Mouse (Mus musculus): ENCODE data around the gene Scgb2b26. TPM values are rescaled to one million over a fixed set of nuclear protein-coding genes. Genes with fewer than 3 reads are reported as not detected.
"Not testable (repeated sequence)": the region's sequence is repeated elsewhere in the genome, so short reads cannot be mapped to it uniquely, and the experiment has no call there.

Gene Scgb2b26
- not detected in 2 replicates for polyA plus RNA-seq (2014; fragmentation: Nextera tagmentation; extraction: Ambion mirVana)

- WGBS, result 82% methylated on average over 4 of the region's 4 CpGs
- peaks cover 6% of the 10 kb centered on the region; the same call in 1 of the 2 replicates for H3K9me3 ChIP-seq (ENCODE audit: low read depth, low read length)
Measured at GRCm38 (mm10) chr7:33944940-33945339, at the start of gene Scgb2b26. Gene Scgb2b26 (minus strand): TSS chr7:33945040.

GRCm38 (mm10) chr7:33982281-33982680 lies 37.4 kb upstream of the Scgb2b26 start:
- DNase-seq, result peak; percentile 62
- H3K4me3 ChIP-seq (ENCODE audit: low read depth, low read length); H3K27me3 ChIP-seq (ENCODE audit: insufficient read depth, low read length); H3K36me3 ChIP-seq (ENCODE audit: insufficient read depth); H3K9ac ChIP-seq; H3K27ac ChIP-seq (ENCODE audit: low read depth); H3K4me2 ChIP-seq; H3K4me1 ChIP-seq (ENCODE audit: insufficient read depth); H3K9me3 ChIP-seq (ENCODE audit: low read depth, low read length); ATAC-seq (ENCODE audit: insufficient read depth): not testable (repeated sequence)
- WGBS, result 25% methylated on average over 8 of the region's 9 CpGs
- peak; percentile 58 for TF ChIP-seq CTCF (IDR thresholded peaks at IDR 0.05; ENCODE audit: low read depth)

More at GRCm38 (mm10) chr7:33944940-33945339, at the start of gene Scgb2b26:
- H3K36me3 ChIP-seq (ENCODE audit: insufficient read depth), result no peaks in the 10 kb centered on the region
- H3K9ac ChIP-seq, result no peak within 1 kb of the TSS
- TF ChIP-seq CTCF (IDR thresholded peaks at IDR 0.05; ENCODE audit: low read depth), result no peak
- H3K4me1 ChIP-seq (ENCODE audit: insufficient read depth), result no peaks in the 10 kb centered on the region
- no peaks in the 10 kb centered on the region for H3K27me3 ChIP-seq (ENCODE audit: insufficient read depth, low read length)
- no peak for DNase-seq
- no peak within 1 kb of the TSS for H3K27ac ChIP-seq (ENCODE audit: low read depth)
- no peak for ATAC-seq (ENCODE audit: insufficient read depth)
- no peak within 1 kb of the TSS for H3K4me3 ChIP-seq (ENCODE audit: low read depth, low read length)
- no peak within 1 kb of the TSS for H3K4me2 ChIP-seq

GRCm38 (mm10) chr7:33902982-33903381 lies 41.9 kb downstream of the Scgb2b26 start:
- Histone ChIP-seq H3K4me3 (ENCODE audit: low read depth, low read length) (no peak overlapping the region), H3K27ac (ENCODE audit: low read depth) (no peak overlapping the region), H3K27me3 (ENCODE audit: insufficient read depth, low read length) (no peaks in the 10 kb centered on the region), H3K4me2 (no peak overlapping the region), H3K4me1 (ENCODE audit: insufficient read depth) (no peaks in the 10 kb centered on the region), H3K9ac (no peak overlapping the region), H3K9me3 (ENCODE audit: low read depth, low read length) (peaks cover 6% of the 10 kb centered on the region; the same call in 1 of the 2 replicates), H3K36me3 (ENCODE audit: insufficient read depth) (no peaks in the 10 kb centered on the region)
- DNase-seq, result no peak
- ATAC-seq (ENCODE audit: insufficient read depth), result no peak
- no peak for TF ChIP-seq CTCF (IDR thresholded peaks at IDR 0.05; ENCODE audit: low read depth)

GRCm38 (mm10) chr7:33900803-33901202 lies 44.0 kb downstream of the Scgb2b26 start:
- Histone ChIP-seq H3K27me3 (ENCODE audit: insufficient read depth, low read length) (no peaks in the 10 kb centered on the region), H3K9ac (no peak overlapping the region), H3K27ac (ENCODE audit: low read depth) (no peak overlapping the region), H3K36me3 (ENCODE audit: insufficient read depth) (no peaks in the 10 kb centered on the region), H3K4me1 (ENCODE audit: insufficient read depth) (no peaks in the 10 kb centered on the region), H3K9me3 (ENCODE audit: low read depth, low read length) (peaks cover 6% of the 10 kb centered on the region; the same call in 1 of the 2 replicates), H3K4me2 (no peak overlapping the region), H3K4me3 (ENCODE audit: low read depth, low read length) (no peak overlapping the region)
- ATAC-seq (ENCODE audit: insufficient read depth), result no peak
- no peak for DNase-seq
- no peak for TF ChIP-seq CTCF (IDR thresholded peaks at IDR 0.05; ENCODE audit: low read depth)
- WGBS, result 74% methylated on average over 2 of the region's 2 CpGs

- Histone ChIP-seq H3K36me3 (ENCODE audit: insufficient read depth) (no peaks in the 10 kb centered on the region), H3K9ac (no peak overlapping the region), H3K27ac (ENCODE audit: low read depth) (no peak overlapping the region), H3K4me1 (ENCODE audit: insufficient read depth) (no peaks in the 10 kb centered on the region), H3K4me3 (ENCODE audit: low read depth, low read length) (no peak overlapping the region), H3K4me2 (no peak overlapping the region), H3K9me3 (ENCODE audit: low read depth, low read length) (peaks cover 6% of the 10 kb centered on the region; the same call in 1 of the 2 replicates), H3K27me3 (ENCODE audit: insufficient read depth, low read length) (no peaks in the 10 kb centered on the region)
- TF ChIP-seq CTCF (IDR thresholded peaks at IDR 0.05; ENCODE audit: low read depth), result no peak
- no peak for DNase-seq
- 66% methylated on average over 2 of the region's 2 CpGs for WGBS
- no peak for ATAC-seq (ENCODE audit: insufficient read depth)
Measured at GRCm38 (mm10) chr7:33900007-33900406, 44.8 kb downstream of the Scgb2b26 start.

Other genes with a start within 250 kb of the Scgb2b26 start
- not detected in 2 replicates for gene Scgb2b24, start 205.7 kb downstream of the Scgb2b26 start, polyA plus RNA-seq (2014; fragmentation: Nextera tagmentation; extraction: Ambion mirVana)
- not detected in 2 replicates for gene Scgb1b24, start 201.2 kb downstream of the Scgb2b26 start, polyA plus RNA-seq (2014; fragmentation: Nextera tagmentation; extraction: Ambion mirVana)
- not detected in 2 replicates for gene Scgb2b27, start 68.9 kb upstream of the Scgb2b26 start, polyA plus RNA-seq (2014; fragmentation: Nextera tagmentation; extraction: Ambion mirVana)
- not detected in 2 replicates for gene Scgb1b27, start 76.4 kb upstream of the Scgb2b26 start, polyA plus RNA-seq (2014; fragmentation: Nextera tagmentation; extraction: Ambion mirVana)
- gene Scgb1b30, start 150.4 kb upstream of the Scgb2b26 start, polyA plus RNA-seq (2014; fragmentation: Nextera tagmentation; extraction: Ambion mirVana), result not detected in 2 replicates
- gene Wtip, start 188.2 kb upstream of the Scgb2b26 start, polyA plus RNA-seq (2014; fragmentation: Nextera tagmentation; extraction: Ambion mirVana), result 7.1 and 10.1 TPM in 2 replicates
- gene Uba2, start 224.6 kb upstream of the Scgb2b26 start, polyA plus RNA-seq (2014; fragmentation: Nextera tagmentation; extraction: Ambion mirVana), result 229 and 231 TPM in 2 replicates